Mouse (Mus musculus) layer of hippocampus, postnatal 10 days (tissue): ENCODE measurements around the gene Gm14408. TPM values are rescaled to one million over a fixed set of nuclear protein-coding genes. Genes with fewer than 3 reads are reported as not detected.
"Not testable (repeated sequence)": the region's sequence is repeated elsewhere in the genome, so short reads cannot be mapped to it uniquely, and the experiment has no call there.

ENCODE experiments used
- DNase-seq, 2 experiments: peaks; one replicate each; pipeline ENCODE4 v3.0.0; 2021; ENCODE audit warnings: low spot score in 2 of 2
- long read RNA-seq: library from polyadenylated mRNA; stranded (forward); transcript quantifications from one replicate; pipeline ENCODE4 v2.0.0, GENCODE M21; 2023
- total RNA-seq, 2 experiments: library from RNA; stranded (reverse); gene quantifications; 2 replicates each; pipeline ENCODE4 v1.2.3; 2021

Gm14408 gene
- total RNA-seq, result not detected
- long read RNA-seq, result 0 reads

DNA sequence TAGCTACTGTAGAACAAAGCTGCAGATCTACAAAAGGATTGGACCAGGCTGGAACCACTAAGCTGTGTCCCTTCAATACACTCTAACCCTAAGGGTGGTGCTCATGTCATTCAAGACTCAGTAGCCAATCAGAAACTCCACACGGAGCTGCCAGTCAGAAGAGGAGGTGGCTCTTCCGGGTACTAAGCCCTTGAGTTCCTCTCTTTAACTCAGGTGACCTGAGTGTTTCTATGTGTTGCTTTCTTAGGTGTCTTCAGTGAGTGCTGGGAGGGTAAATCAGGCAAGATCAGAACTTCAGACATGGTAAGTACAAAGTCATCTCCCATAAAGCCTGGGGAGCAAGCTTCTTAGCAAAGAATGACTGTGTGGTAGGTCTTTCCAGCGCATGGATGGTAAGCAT lies at the start of gene Gm14408:
TSS of gene Gm14408 (plus strand) at position 301 of the 400 bp plus-strand sequence.
- not testable (repeated sequence) for DNase-seq

DNA sequence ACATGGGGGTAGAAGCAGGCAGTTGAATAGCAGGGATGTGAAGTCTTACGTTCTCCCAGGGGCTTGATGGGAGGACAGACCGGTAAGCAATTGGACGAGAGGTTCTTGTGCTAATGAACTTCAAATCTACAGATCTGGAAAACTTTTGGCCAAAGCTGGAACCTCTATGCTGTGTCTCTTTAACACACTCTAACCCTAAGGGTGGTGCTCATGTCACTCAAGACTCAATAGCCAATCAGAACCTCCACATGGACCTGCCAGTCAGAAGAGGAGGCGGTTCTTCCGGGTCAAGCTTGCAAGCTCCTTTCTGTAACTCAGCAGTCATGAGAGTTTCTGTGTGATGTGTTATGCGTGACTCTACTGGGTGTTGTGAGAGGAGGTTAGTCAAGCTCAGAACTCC lies 32.6 kb upstream of the Gm14408 start, which contains the start of gene Gm14295:
TSS of gene Gm14295 (plus strand) at position 301 of the 400 bp plus-strand sequence.
- not testable (repeated sequence) for DNase-seq

DNA sequence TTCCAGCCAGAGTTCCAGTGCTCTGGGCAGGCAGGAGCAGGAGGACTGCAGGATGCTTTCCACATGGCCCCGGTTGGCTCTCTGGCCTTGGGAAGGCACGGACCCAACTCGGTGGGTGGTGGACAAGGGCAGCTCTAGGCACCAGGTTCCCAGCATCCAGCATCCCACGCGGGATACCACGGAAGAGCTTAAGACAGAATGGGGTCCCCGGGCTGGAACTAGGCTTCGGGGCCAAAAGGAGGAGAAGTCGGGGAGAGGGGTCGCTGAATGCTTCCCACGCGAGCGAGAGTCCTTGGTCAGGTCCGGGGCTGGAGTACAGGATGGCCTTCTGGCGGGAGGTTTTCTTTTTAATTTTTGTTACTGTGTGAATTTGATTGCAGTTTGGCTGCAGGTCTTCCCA lies 32.2 kb upstream of the Gm14408 start:
- DNase-seq, result peak in 1 of 2 experiments; percentile 1

Other genes starting within 250 kb of the Gm14408 start
- gene Gm14308, start 194.8 kb upstream of the Gm14408 start, total RNA-seq, result 1 to 10 TPM in 1 of 2 experiments, under 1 TPM in 1; 0.89 to 8.8 TPM
- 10 to 100 TPM; 11.9 to 15.2 TPM for gene Zfp973, start 160.6 kb upstream of the Gm14408 start, total RNA-seq
- 10 to 100 TPM; 32.1 to 34.4 TPM for gene Gm14305, start 122.8 kb upstream of the Gm14408 start, total RNA-seq
- 10 to 100 TPM; 17.2 to 17.6 TPM for gene Gm14295, start 32.5 kb upstream of the Gm14408 start, total RNA-seq
- 10 to 100 TPM; 17.0 to 18.7 TPM for gene Gm14296, start 96.7 kb downstream of the Gm14408 start, total RNA-seq
- gene Gm14419, start 169.8 kb downstream of the Gm14408 start, total RNA-seq, result 10 to 100 TPM; 66.6 to 74.2 TPM
- 1 to 10 TPM in 1 of 2 experiments, under 1 TPM in 1; 0.91 to 1.5 TPM for gene Gm14401, start 243.2 kb downstream of the Gm14408 start, total RNA-seq